Mouse (Mus musculus): ENCODE results near the gene Limch1. TPM values are rescaled to one million over a fixed set of nuclear protein-coding genes. Genes with fewer than 3 reads are reported as not detected.
A peak's percentile ranks its signal among the peaks of the same experiment; 100 is the strongest.

Gene Limch1
- polyA plus RNA-seq, 1 experiment from 2014 or later: 61.9 TPM

DNA sequence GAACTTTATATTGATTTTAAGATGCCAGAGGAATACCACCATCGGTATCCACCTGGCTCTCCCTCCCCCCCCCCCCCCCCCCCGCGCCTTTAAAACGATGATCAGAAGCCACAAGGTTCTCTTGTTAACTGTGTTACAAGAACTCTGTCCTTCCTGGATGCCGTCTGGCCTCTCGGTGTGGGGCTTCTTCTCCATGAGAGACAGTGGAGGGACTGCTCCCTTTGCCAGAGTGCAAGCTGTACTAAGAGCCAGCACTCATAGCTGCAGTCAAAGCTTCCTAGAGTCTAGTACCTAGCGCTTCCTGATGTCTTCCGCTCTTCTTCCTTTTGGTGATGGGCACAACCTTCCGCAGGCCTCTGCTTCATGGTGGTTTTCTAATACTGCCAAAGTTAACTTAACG lies 280.0 kb downstream of the Limch1 start:
- Histone ChIP-seq H3K27me3 (no peaks in the 10 kb centered on the region), H3K4me2 (replicated peaks) (no peak overlapping the region), H3K4me1 (no peaks in the 10 kb centered on the region), H3K4me3 (no peak overlapping the region), H3K9me3 (no peaks in the 10 kb centered on the region), H3K9ac (no peak overlapping the region), H3K27ac (no peak overlapping the region), H3K36me3 (peaks cover 34% of the 10 kb centered on the region)
- no peak for ATAC-seq (ENCODE audit: insufficient number of reproducible peaks, insufficient read depth, low FRiP score, low TSS enrichment)
- 80% methylated on average over 9 of the region's 10 CpGs for WGBS

GRCm38 (mm10) chr5:67028786-67029185 lies 283.2 kb downstream of the Limch1 start:
- Histone ChIP-seq H3K4me2 (replicated peaks) (no peak overlapping the region), H3K4me1 (no peaks in the 10 kb centered on the region), H3K9me3 (no peaks in the 10 kb centered on the region), H3K27ac (no peak overlapping the region), H3K27me3 (no peaks in the 10 kb centered on the region), H3K9ac (no peak overlapping the region), H3K4me3 (no peak overlapping the region), H3K36me3 (peaks cover 47% of the 10 kb centered on the region)
- WGBS: 78% methylated on average over 16 of the region's 16 CpGs
- no peak for ATAC-seq (ENCODE audit: insufficient number of reproducible peaks, insufficient read depth, low FRiP score, low TSS enrichment)

DNA sequence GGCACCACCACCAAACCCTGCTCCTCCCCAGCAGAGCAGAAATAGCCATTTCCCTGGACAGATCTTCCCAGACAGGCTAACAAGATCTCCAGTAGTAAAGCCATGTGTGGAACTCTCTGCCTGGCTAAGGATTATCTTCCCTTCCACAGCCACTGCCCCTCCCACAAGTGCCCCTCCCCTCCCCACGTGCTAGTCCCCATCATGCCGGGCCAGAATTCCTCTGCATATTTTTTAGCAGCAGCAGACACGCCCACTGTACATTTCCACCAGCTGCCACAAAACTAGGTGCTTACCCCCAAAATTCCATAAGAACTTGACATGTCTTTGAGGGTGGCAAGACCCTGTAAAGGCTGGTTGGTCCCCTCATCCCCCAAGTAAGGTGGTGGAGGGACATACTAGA lies 284.3 kb downstream of the Limch1 start:
- no peak overlapping the region for H3K9ac ChIP-seq
- 55% methylated on average over 3 of the region's 3 CpGs for WGBS
- H3K4me2 ChIP-seq (replicated peaks): no peak overlapping the region
- peaks cover 57% of the 10 kb centered on the region for H3K36me3 ChIP-seq
- H3K27me3 ChIP-seq: no peaks in the 10 kb centered on the region
- H3K4me3 ChIP-seq: no peak overlapping the region
- ATAC-seq (ENCODE audit: insufficient number of reproducible peaks, insufficient read depth, low FRiP score, low TSS enrichment): no peak
- no peaks in the 10 kb centered on the region for H3K9me3 ChIP-seq
- H3K27ac ChIP-seq: no peak overlapping the region
- no peaks in the 10 kb centered on the region for H3K4me1 ChIP-seq

GRCm38 (mm10) chr5:67032601-67033000 lies 287.0 kb downstream of the Limch1 start:
- H3K9ac ChIP-seq: no peak overlapping the region
- no peak overlapping the region for H3K4me3 ChIP-seq
- no peaks in the 10 kb centered on the region for H3K4me1 ChIP-seq
- WGBS: 74% methylated on average over 7 of the region's 7 CpGs
- no peak overlapping the region for H3K4me2 ChIP-seq (replicated peaks)
- no peaks in the 10 kb centered on the region for H3K9me3 ChIP-seq
- ATAC-seq (ENCODE audit: insufficient number of reproducible peaks, insufficient read depth, low FRiP score, low TSS enrichment): no peak
- H3K27me3 ChIP-seq: no peaks in the 10 kb centered on the region
- H3K27ac ChIP-seq: no peak overlapping the region
- peaks cover 67% of the 10 kb centered on the region for H3K36me3 ChIP-seq

DNA sequence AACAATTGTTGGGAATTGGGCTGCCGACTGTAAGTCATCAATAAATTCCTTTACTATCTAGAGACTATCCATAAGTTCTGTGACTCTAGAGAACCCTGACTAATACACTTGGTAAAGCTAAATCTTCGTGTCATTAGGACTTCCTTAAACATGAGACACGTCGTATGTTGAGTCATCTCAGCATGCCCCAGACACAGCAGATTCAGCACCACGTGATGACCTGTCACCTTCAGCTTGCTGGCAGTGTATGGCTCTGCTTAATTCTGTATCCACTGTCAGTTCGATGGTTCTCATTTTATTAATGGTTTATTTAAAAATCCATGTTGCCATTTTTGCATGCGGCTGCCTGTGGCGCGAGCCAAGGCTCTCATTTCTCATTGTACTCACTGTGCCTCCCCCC lies 298.3 kb downstream of the Limch1 start:
- WGBS: 87% methylated on average over 9 of the region's 9 CpGs

DNA sequence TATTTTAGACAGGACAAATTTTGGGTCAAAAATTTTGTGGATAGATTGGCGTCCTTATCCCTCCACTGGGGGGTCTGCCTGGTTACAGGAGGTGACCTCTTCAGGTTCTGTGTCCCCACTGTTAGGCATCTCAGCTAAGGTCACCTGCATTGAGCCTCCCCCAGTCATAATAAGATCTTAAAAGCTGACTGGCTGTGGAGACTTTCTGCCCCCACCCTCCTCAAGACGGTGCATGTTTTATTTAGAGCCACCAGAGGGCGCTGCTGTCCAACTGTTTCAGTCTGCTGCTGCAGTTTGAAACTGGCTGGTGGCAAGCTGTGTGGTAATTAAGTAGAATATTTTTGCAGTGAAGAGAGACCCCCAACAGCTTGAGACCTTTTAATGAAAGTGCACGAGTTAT lies 302.4 kb downstream of the Limch1 start:
- Histone ChIP-seq H3K36me3 (peaks cover 22% of the 10 kb centered on the region), H3K4me1 (no peaks in the 10 kb centered on the region), H3K27ac (no peak overlapping the region), H3K4me3 (no peak overlapping the region), H3K27me3 (no peaks in the 10 kb centered on the region), H3K4me2 (replicated peaks) (no peak overlapping the region), H3K9ac (no peak overlapping the region), H3K9me3 (no peaks in the 10 kb centered on the region)
- ATAC-seq (ENCODE audit: insufficient number of reproducible peaks, insufficient read depth, low FRiP score, low TSS enrichment): 0 out of 2 replicates have a peak, but pooled peaks have one; percentile 35
- WGBS: 20% methylated on average over 4 of the region's 4 CpGs

More for the DNA sequence above, 298.3 kb downstream of the Limch1 start:
- H3K9ac ChIP-seq: no peak overlapping the region
- H3K4me3 ChIP-seq: no peak overlapping the region
- peaks cover 22% of the 10 kb centered on the region for H3K36me3 ChIP-seq
- H3K4me2 ChIP-seq (replicated peaks): no peak overlapping the region
- no peak for ATAC-seq (ENCODE audit: insufficient number of reproducible peaks, insufficient read depth, low FRiP score, low TSS enrichment)
- no peaks in the 10 kb centered on the region for H3K4me1 ChIP-seq
- H3K9me3 ChIP-seq: no peaks in the 10 kb centered on the region
- no peaks in the 10 kb centered on the region for H3K27me3 ChIP-seq
- no peak overlapping the region for H3K27ac ChIP-seq

- H3K9ac ChIP-seq: no peak overlapping the region
These were observed 312.2 kb downstream of the Limch1 start for GRCm38 (mm10) chr5:67057803-67058202.

GRCm38 (mm10) chr5:67060519-67060918 lies 314.9 kb downstream of the Limch1 start:
- Histone ChIP-seq H3K9ac (no peak overlapping the region), H3K36me3 (no peaks in the 10 kb centered on the region), H3K27me3 (no peaks in the 10 kb centered on the region), H3K4me3 (no peak overlapping the region), H3K27ac (no peak overlapping the region), H3K4me1 (no peaks in the 10 kb centered on the region), H3K4me2 (replicated peaks) (no peak overlapping the region), H3K9me3 (no peaks in the 10 kb centered on the region)
- no peak for ATAC-seq (ENCODE audit: insufficient number of reproducible peaks, insufficient read depth, low FRiP score, low TSS enrichment)
- WGBS: 46% methylated on average over 4 of the region's 4 CpGs

More at GRCm38 (mm10) chr5:67057803-67058202, 312.2 kb downstream of the Limch1 start:
- no peaks in the 10 kb centered on the region for H3K27me3 ChIP-seq
- peaks cover 7% of the 10 kb centered on the region; the same call in 1 of the 2 replicates for H3K36me3 ChIP-seq
- no peaks in the 10 kb centered on the region for H3K4me1 ChIP-seq
- no peak overlapping the region for H3K4me3 ChIP-seq
- no peak overlapping the region for H3K27ac ChIP-seq
- no peaks in the 10 kb centered on the region for H3K9me3 ChIP-seq
- H3K4me2 ChIP-seq (replicated peaks): no peak overlapping the region
- WGBS: 87% methylated on average over 6 of the region's 6 CpGs
- ATAC-seq (ENCODE audit: insufficient number of reproducible peaks, insufficient read depth, low FRiP score, low TSS enrichment): no peak

DNA sequence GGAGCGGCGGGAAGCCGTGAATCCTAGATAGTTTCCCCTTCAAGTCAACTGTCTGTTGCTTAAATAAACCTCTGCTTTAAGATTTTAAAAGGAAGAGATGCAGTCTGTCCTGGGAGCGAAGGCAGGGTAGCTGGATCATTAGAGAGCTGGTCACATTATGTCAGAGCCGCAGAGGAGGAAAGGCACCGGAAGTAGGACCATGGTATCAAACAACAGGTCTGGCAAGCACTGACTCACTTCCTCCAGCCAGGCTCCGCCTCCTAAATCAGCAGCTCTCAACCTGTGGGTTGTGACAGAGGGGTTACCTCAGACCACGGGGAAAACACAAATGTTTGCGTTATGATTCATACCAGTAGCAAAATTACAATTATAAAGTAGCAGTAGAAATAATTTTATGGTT lies 318.0 kb downstream of the Limch1 start:
- Histone ChIP-seq H3K27ac (no peak overlapping the region), H3K27me3 (no peaks in the 10 kb centered on the region), H3K9me3 (no peaks in the 10 kb centered on the region), H3K9ac (no peak overlapping the region), H3K4me2 (replicated peaks) (no peak overlapping the region), H3K36me3 (no peaks in the 10 kb centered on the region), H3K4me3 (no peak overlapping the region), H3K4me1 (no peaks in the 10 kb centered on the region)
- WGBS: 88% methylated on average over 9 of the region's 9 CpGs
- no peak for ATAC-seq (ENCODE audit: insufficient number of reproducible peaks, insufficient read depth, low FRiP score, low TSS enrichment)

- 19% methylated on average over 6 of the region's 6 CpGs for whole genome bisulfite sequencing
- H3K27ac ChIP-seq: no peak overlapping the region
These were observed 337.5 kb downstream of the Limch1 start for GRCm38 (mm10) chr5:67083117-67083516.

DNA sequence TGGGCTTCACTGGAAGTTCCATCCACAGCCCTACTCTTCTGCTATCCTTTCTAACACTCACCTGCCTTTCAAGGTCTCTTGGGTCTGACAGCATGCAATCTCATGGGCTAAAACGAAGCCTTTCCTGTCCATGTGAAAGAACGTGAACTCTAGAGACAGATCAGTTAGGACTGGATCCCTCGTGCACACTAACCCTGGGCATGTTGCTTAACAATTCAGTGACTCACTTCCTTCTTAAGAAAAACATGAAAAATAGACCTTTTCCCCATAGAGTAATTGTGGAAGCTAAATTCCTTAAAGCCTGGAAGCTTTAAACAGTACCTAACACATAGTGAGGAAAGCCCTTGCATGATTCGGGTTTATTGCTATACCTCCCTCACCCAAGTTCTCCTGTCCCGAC lies 345.2 kb downstream of the Limch1 start:
- no peak for ATAC-seq (ENCODE audit: insufficient number of reproducible peaks, insufficient read depth, low FRiP score, low TSS enrichment)
- Histone ChIP-seq H3K9ac (no peak overlapping the region), H3K4me1 (0 out of 2 replicates have a peak, but pooled peaks cover under 1% of the 10 kb centered on the region), H3K36me3 (no peaks in the 10 kb centered on the region), H3K9me3 (no peaks in the 10 kb centered on the region), H3K27ac (no peak overlapping the region), H3K4me3 (no peak overlapping the region), H3K27me3 (peaks cover 62% of the 10 kb centered on the region), H3K4me2 (replicated peaks) (no peak overlapping the region)
- WGBS: 75% methylated on average over 5 of the region's 5 CpGs

More at GRCm38 (mm10) chr5:67083117-67083516, 337.5 kb downstream of the Limch1 start:
- Histone ChIP-seq H3K36me3 (no peaks in the 10 kb centered on the region), H3K4me2 (replicated peaks) (no peak overlapping the region), H3K9me3 (0 out of 2 replicates have a peak, but pooled peaks cover 10% of the 10 kb centered on the region), H3K4me1 (no peaks in the 10 kb centered on the region), H3K27me3 (peaks cover 21% of the 10 kb centered on the region), H3K9ac (no peak overlapping the region), H3K4me3 (no peak overlapping the region)
- ATAC-seq (ENCODE audit: insufficient number of reproducible peaks, insufficient read depth, low FRiP score, low TSS enrichment): no peak

GRCm38 (mm10) chr5:67091766-67092165 lies 346.1 kb downstream of the Limch1 start:
- no peak for ATAC-seq (ENCODE audit: insufficient number of reproducible peaks, insufficient read depth, low FRiP score, low TSS enrichment)
- H3K4me1 ChIP-seq: peaks cover 6% of the 10 kb centered on the region; the same call in 1 of the 2 replicates

More at GRCm38 (mm10) chr5:67091766-67092165, 346.1 kb downstream of the Limch1 start:
- WGBS: 29% methylated on average over 4 of the region's 4 CpGs
- Histone ChIP-seq H3K27me3 (peaks cover 70% of the 10 kb centered on the region), H3K4me2 (replicated peaks) (no peak overlapping the region), H3K9ac (no peak overlapping the region), H3K27ac (no peak overlapping the region), H3K9me3 (no peaks in the 10 kb centered on the region), H3K36me3 (no peaks in the 10 kb centered on the region), H3K4me3 (no peak overlapping the region)

All from embryonic facial prominence, embryonic 12.5 days (tissue).